Mouse (Mus musculus): ENCODE results near the gene Taf1c. TPM values are rescaled to one million over a fixed set of nuclear protein-coding genes. Genes with fewer than 3 reads are reported as not detected.

Gene Taf1c
- polyA plus RNA-seq, 1 experiment, result 7.1 TPM

DNA sequence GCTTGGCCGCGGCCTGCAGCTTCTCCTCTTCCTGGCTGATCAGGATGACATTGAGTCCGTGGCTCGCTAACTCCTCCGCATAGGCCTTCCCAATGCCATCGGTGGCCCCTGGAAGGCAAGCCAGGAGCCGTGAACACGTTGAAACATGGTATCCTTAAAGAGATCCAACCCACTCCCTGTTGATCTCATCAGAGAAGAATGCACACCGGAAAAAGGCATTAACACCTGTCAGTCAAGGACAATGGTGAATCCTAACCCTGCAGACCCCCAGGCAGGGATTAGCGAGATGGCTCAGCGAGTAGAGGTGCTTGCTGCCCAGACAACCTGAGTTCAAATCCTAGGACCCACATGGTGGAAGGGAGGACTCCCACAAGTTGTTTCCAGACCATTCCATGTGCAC, 38.7 kb downstream of the Taf1c start:
- Histone ChIP-seq H3K4me1 (ENCODE audit: control insufficient read depth, insufficient read depth, low read length) (no peaks in the 10 kb centered on the region), H3K27ac (ENCODE audit: insufficient read depth, low read depth, low read length) (no peak overlapping the region), H3K4me3 (ENCODE audit: insufficient read depth, low read length) (no peak overlapping the region)
- TF ChIP-seq CTCF (IDR thresholded peaks at IDR 0.05; ENCODE audit: low read depth, low read length), result no peak
- TF ChIP-seq POLR2A (IDR thresholded peaks at IDR 0.05; ENCODE audit: borderline replicate concordance, low read depth, low read length), result no peak

DNA sequence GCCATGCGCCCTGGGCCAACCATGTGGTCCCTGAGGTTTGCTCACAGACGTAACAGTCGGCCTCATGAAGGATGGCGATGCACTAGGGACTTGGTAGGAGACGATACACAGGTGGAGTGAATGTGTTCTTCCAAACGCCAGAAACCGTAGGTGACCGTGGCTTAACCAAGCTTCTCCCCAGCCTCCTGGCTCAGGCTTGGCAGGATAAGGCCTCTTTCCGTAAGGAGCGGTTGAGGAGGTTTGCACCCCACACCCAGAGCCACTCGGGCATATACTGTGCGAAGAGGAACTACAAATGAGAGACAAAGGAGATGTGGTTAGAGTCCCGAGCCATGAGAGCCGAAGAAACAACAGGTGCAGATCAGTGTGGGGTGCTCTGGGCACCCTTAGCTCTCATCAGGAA, 41.2 kb downstream of the Taf1c start:
- Histone ChIP-seq H3K4me3 (ENCODE audit: insufficient read depth, low read length) (no peak overlapping the region), H3K27ac (ENCODE audit: insufficient read depth, low read depth, low read length) (no peak overlapping the region), H3K4me1 (ENCODE audit: control insufficient read depth, insufficient read depth, low read length) (peaks cover 4% of the 10 kb centered on the region; the same call in 1 of the 2 replicates)

DNA sequence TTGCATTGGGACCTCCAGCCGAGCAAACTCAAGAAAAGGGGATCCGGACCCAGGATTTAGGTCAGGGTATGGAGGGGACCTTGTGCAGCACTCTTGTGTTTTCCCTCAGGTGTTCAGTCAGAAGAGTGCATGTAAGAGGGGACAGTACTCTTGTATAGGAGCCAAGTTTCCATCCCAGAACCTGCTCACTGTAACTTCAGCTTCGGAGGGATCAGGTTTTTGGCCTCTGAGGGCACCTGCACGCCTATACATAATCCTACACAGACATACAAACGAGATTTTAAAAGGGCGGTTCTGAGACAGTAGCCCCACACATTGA, 45.7 kb downstream of the Taf1c start:
- TF ChIP-seq POLR2A (IDR thresholded peaks at IDR 0.05; ENCODE audit: borderline replicate concordance, low read depth, low read length), result no peak
- TF ChIP-seq CTCF (IDR thresholded peaks at IDR 0.05; ENCODE audit: low read depth, low read length), result no peak
- H3K4me3 ChIP-seq (ENCODE audit: insufficient read depth, low read length), result no peak overlapping the region
- no peak overlapping the region for H3K27ac ChIP-seq (ENCODE audit: insufficient read depth, low read depth, low read length)
- H3K4me1 ChIP-seq (ENCODE audit: control insufficient read depth, insufficient read depth, low read length), result peaks cover 11% of the 10 kb centered on the region

More for the DNA sequence above, 41.2 kb downstream of the Taf1c start:
- TF ChIP-seq CTCF (IDR thresholded peaks at IDR 0.05; ENCODE audit: low read depth, low read length), result no peak
- no peak for TF ChIP-seq POLR2A (IDR thresholded peaks at IDR 0.05; ENCODE audit: borderline replicate concordance, low read depth, low read length)

DNA sequence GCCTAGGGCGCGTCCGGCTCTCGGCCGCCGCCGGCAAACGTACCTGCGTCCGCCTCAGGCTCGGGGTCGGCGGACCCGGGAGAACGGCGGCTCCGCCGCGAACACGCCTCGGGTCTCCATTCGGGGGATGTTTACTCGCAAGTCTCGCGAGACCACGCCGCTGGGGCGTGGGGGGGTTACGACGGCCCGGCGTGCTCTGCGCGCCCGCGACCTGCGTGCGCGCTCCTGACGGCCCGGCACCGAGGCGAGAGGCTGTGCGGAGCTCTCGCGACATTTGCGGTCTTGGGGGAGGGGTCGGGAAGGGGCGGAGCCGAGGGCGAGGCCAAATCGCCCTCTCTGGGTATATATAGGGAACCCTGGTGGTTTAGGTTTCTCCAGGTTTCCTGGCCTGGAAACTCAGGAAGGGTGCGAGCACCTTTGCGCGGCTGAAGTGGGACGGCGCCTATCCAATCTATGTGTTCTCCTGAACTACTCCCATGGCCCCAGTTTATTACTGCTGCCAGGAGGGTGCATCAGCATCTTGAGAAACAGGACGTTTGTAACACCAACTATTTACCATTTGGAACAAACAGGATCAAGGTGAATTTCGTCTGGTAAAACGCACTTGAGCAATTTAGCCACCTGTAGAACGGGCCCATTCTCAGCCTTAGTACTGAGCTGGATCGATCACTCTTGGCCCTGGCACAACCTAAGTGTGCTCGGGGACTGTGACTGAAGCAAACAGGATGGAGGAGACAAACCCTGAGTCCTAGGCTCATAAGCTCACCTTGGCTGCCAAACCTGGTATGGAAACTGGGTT, 46.2 kb downstream of the Taf1c start, which contains the start of gene Mbtps1:
Gene Mbtps1 (minus strand): TSS at position 133 of the 799 bp plus-strand sequence.
- peak; percentile 96 for TF ChIP-seq POLR2A (IDR thresholded peaks at IDR 0.05; ENCODE audit: borderline replicate concordance, low read depth, low read length)
- TF ChIP-seq CTCF (IDR thresholded peaks at IDR 0.05; ENCODE audit: low read depth, low read length), result no peak
- peak within 1 kb of the TSS; percentile 75 for H3K4me3 ChIP-seq (ENCODE audit: insufficient read depth, low read length)
- peak within 1 kb of the TSS; percentile 82 for H3K27ac ChIP-seq (ENCODE audit: insufficient read depth, low read depth, low read length)
- peaks cover 15% of the 10 kb centered on the region for H3K4me1 ChIP-seq (ENCODE audit: control insufficient read depth, insufficient read depth, low read length)

DNA sequence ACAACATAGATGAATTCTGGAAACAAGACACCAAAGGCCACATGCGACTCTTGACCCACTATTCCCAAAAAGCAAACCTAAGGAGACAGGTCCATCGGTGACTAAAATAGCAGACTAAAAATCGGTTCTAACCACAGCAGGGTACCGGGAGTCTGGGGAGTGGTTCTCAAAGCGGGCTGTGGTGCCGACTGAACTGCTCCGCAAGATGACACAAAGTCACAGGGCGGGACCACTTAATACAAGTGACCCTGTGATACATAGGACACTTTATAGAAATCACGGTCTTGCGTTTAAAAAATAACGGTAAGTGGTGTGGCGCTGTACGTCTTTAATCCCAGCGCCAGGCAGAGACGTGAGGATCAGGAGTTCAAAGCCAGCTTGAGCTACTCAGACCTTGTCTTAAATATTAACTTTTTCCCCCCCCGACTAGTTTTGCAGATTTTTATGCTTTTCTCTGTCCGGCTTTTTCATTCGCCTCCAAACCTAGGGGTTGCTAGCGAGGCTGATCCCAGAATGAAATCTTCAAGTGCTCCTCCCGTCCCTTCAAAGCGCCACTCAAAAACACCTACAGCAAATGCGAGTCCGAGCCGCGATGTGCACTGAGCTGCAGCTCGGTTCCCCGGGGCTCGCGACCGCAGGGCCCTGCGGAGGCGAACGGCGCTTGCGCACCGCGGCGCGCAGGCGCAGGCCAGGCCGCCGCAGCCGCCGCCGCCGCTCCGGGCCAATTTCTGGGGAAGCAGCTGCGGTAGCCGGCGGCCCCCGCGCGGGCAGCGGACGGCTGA, 47.0 kb downstream of the Taf1c start:
- no peak for TF ChIP-seq CTCF (IDR thresholded peaks at IDR 0.05; ENCODE audit: low read depth, low read length)
- no peak for TF ChIP-seq POLR2A (IDR thresholded peaks at IDR 0.05; ENCODE audit: borderline replicate concordance, low read depth, low read length)
- Histone ChIP-seq H3K27ac (ENCODE audit: insufficient read depth, low read depth, low read length) (peak overlapping the region; percentile 82), H3K4me1 (ENCODE audit: control insufficient read depth, insufficient read depth, low read length) (peaks cover 17% of the 10 kb centered on the region), H3K4me3 (ENCODE audit: insufficient read depth, low read length) (peak overlapping the region; percentile 75)

DNA sequence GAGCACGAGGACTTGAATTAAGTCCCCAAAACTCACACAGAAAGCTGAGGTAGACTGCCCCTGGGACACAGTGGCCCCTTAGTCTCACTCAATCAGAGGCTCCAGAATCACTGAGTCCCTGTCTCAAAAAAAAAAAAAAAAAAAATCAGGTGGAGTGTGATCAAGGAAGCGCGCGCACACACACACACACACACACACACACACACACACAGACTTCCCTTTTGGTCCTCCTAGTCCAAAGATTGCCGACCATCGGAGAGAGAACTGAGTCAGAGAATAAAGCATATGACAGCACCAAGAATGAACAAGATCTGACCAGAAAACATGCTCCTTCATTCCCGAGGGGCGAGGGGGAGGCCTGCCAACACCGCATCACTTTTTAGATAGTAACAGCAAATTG, 47.9 kb downstream of the Taf1c start:
- TF ChIP-seq CTCF (IDR thresholded peaks at IDR 0.05; ENCODE audit: low read depth, low read length), result no peak
- TF ChIP-seq POLR2A (IDR thresholded peaks at IDR 0.05; ENCODE audit: borderline replicate concordance, low read depth, low read length), result no peak
- Histone ChIP-seq H3K4me3 (ENCODE audit: insufficient read depth, low read length) (peak overlapping the region; percentile 75), H3K4me1 (ENCODE audit: control insufficient read depth, insufficient read depth, low read length) (peaks cover 24% of the 10 kb centered on the region), H3K27ac (ENCODE audit: insufficient read depth, low read depth, low read length) (peak overlapping the region; percentile 82; the same call in 1 of the 2 replicates)

DNA sequence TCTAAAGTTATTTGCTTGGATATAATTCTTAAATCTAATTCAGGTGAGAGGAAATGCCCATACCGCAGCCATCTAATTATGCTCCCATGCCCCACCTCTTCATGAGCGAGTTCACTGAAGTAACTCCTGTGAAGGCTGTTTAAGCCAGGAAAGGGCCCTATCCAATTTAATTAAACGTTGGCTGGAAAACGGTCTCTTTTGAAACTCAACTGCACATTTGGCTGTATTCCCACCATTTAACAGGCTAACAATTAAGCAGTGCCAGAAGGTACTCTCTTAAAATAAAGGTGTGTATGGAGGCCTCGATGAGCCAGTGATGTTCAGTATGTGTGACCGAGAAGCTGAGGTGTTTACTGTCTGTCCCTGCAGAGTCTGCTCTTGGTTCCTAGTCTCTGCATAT, 49.2 kb downstream of the Taf1c start:
- H3K4me3 ChIP-seq (ENCODE audit: insufficient read depth, low read length), result no peak overlapping the region
- no peak overlapping the region for H3K27ac ChIP-seq (ENCODE audit: insufficient read depth, low read depth, low read length)
- TF ChIP-seq CTCF (IDR thresholded peaks at IDR 0.05; ENCODE audit: low read depth, low read length) (no peak), POLR2A (IDR thresholded peaks at IDR 0.05; ENCODE audit: borderline replicate concordance, low read depth, low read length) (no peak)
- peaks cover 34% of the 10 kb centered on the region for H3K4me1 ChIP-seq (ENCODE audit: control insufficient read depth, insufficient read depth, low read length)

DNA sequence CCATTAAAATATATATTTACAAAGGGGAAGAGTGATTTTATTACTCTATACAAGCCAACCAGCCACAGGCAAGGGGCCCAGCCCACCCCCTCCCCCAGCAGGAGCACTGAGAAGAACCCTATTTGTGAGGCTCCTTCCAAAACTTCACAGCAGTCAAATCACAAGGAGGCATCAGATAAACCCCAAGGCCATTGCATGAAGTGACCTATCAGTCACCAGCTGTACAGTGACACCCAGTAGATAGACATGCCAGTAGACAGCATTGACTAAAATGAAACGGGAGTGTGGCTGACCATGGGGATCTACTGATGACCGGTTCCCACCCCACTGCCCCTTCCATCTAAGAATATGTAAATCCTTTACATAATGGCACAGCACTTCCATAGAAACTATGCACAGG, 52.1 kb downstream of the Taf1c start:
- no peak for TF ChIP-seq CTCF (IDR thresholded peaks at IDR 0.05; ENCODE audit: low read depth, low read length)
- no peak for TF ChIP-seq POLR2A (IDR thresholded peaks at IDR 0.05; ENCODE audit: borderline replicate concordance, low read depth, low read length)
- Histone ChIP-seq H3K4me1 (ENCODE audit: control insufficient read depth, insufficient read depth, low read length) (peaks cover 32% of the 10 kb centered on the region), H3K27ac (ENCODE audit: insufficient read depth, low read depth, low read length) (no peak overlapping the region), H3K4me3 (ENCODE audit: insufficient read depth, low read length) (no peak overlapping the region)

DNA sequence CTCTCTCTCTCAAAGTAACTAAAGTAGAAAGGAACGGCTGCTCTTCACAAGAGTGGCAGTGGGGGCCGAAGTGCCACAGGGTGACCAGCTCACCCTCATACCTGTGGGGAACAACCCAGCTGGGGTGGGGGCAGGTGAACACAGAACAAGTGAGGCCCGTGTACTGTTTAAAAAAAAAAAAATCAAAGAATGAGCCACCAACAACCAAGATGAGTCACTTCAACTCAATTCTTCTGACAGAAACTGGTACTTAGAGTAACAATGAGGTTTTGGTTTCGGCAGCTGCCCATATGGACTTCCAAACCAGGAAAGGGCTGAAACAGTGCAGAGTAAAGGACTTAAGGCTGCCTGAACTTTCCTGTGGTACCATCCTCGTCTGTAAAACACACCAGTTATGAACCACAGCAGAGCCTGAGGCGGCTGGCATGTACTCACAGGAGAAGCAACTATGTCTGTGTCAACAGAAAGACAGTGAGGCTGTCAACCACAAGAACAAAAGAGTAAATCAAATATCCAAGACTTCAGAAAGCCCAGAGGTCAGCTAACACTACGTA, 56.4 kb downstream of the Taf1c start:
- no peak overlapping the region for H3K27ac ChIP-seq (ENCODE audit: insufficient read depth, low read depth, low read length)
- TF ChIP-seq POLR2A (IDR thresholded peaks at IDR 0.05; ENCODE audit: borderline replicate concordance, low read depth, low read length), result no peak
- TF ChIP-seq CTCF (IDR thresholded peaks at IDR 0.05; ENCODE audit: low read depth, low read length), result no peak
- no peak overlapping the region for H3K4me3 ChIP-seq (ENCODE audit: insufficient read depth, low read length)
- H3K4me1 ChIP-seq (ENCODE audit: control insufficient read depth, insufficient read depth, low read length), result peaks cover 22% of the 10 kb centered on the region

Other genes with a start within 250 kb of the Taf1c start
- gene Mlycd, start 210.3 kb downstream of the Taf1c start, polyA plus RNA-seq (2012; ENCODE audit: insufficient read depth, insufficient read length, missing spikeins), result 14.2 and 14.3 TPM in 2 replicates
- 33.8 and 34.3 TPM in 2 replicates for gene Osgin1, start 171.1 kb downstream of the Taf1c start, polyA plus RNA-seq (2012; ENCODE audit: insufficient read depth, insufficient read length, missing spikeins)
- not detected in 2 replicates for gene Necab2, start 158.5 kb downstream of the Taf1c start, polyA plus RNA-seq (2012; ENCODE audit: insufficient read depth, insufficient read length, missing spikeins)
- not detected in 2 replicates for gene Slc38a8, start 103.5 kb downstream of the Taf1c start, polyA plus RNA-seq (2012; ENCODE audit: insufficient read depth, insufficient read length, missing spikeins)
- 33.1 and 37.9 TPM in 2 replicates for gene Mbtps1, start 46.5 kb downstream of the Taf1c start, polyA plus RNA-seq (2012; ENCODE audit: insufficient read depth, insufficient read length, missing spikeins)
- 29.3 and 30.7 TPM in 2 replicates for gene Hsdl1, start 30.0 kb downstream of the Taf1c start, polyA plus RNA-seq (2012; ENCODE audit: insufficient read depth, insufficient read length, missing spikeins)
- not detected in 2 replicates for gene Dnaaf1, start 30.0 kb downstream of the Taf1c start, polyA plus RNA-seq (2012; ENCODE audit: insufficient read depth, insufficient read length, missing spikeins)
- gene Adad2, start 7.5 kb upstream of the Taf1c start, polyA plus RNA-seq (2012; ENCODE audit: insufficient read depth, insufficient read length, missing spikeins), result not detected in 2 replicates
- gene Kcng4, start 30.5 kb upstream of the Taf1c start, polyA plus RNA-seq (2012; ENCODE audit: insufficient read depth, insufficient read length, missing spikeins), result not detected in 2 replicates
- not detected in 2 replicates for gene Wfdc1, start 61.1 kb upstream of the Taf1c start, polyA plus RNA-seq (2012; ENCODE audit: insufficient read depth, insufficient read length, missing spikeins)
- not detected in 2 replicates for gene Atp2c2, start 94.8 kb upstream of the Taf1c start, polyA plus RNA-seq (2012; ENCODE audit: insufficient read depth, insufficient read length, missing spikeins)
- 5.4 and 6.5 TPM in 2 replicates for gene Tldc1, start 173.2 kb upstream of the Taf1c start, polyA plus RNA-seq (2012; ENCODE audit: insufficient read depth, insufficient read length, missing spikeins)
- gene Cotl1, start 235.3 kb upstream of the Taf1c start, polyA plus RNA-seq (2012; ENCODE audit: insufficient read depth, insufficient read length, missing spikeins), result 472 and 492 TPM in 2 replicates